In the genomic region with DNA sequence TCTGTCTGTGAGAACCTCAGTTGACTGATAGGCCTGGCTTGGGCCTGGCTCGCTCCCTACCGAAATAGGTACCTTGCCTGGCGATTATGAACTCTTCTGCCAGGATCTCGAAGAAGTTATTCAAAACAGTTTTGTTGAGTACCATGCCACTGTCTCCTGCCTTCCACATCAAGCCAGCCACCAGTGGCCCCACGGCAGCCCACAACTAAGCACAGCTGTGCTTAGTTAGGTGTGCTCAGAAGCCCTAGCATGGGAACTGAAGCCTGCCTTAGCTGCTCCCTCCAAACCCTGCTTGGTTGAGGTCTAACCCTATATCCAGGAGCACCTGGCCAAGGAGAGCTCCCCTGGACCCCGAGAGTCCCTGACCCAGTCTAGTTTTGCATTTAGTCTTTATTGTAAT, we compare ENCODE assay signal across 17 mouse cellular contexts. TPM values are rescaled to one million over a fixed set of nuclear protein-coding genes. Genes with fewer than 3 reads are reported as not detected.
DNase-seq lines count a peak whose midpoint lies in the region; ATAC-seq and TF ChIP-seq lines count a peak whose summit lies in the region.
"Had no signal": no experiment of that assay in that cellular context is flagged by ENCODE, and none has a peak within 500 bp of the region (broad histone marks: within the 10 kb centered on the region; RNA-seq: fewer than 3 reads in every experiment).

No protein-coding gene starts in this region.

- no peaks in the 10 kb centered on the region for H3K27me3 ChIP-seq in heart, embryonic 13.5 days (replicated peaks)
- no peaks in the 10 kb centered on the region for H3K27me3 ChIP-seq in heart, embryonic 11.5 days (ENCODE audit: control insufficient read depth, insufficient read depth, low read length)
- no peaks in the 10 kb centered on the region for H3K27me3 ChIP-seq in thymus, adult 2 months (ENCODE audit: control insufficient read depth, insufficient read depth, low read length)
- H3K27me3 ChIP-seq: embryonic facial prominence, embryonic 12.5 days; forebrain, embryonic 13.5 days had no signal

- no peak overlapping the region for H3K27ac ChIP-seq in heart, embryonic 13.5 days (replicated peaks)
- no peak overlapping the region for H3K27ac ChIP-seq in heart, embryonic 11.5 days (ENCODE audit: low read depth, low read length)
- peak overlapping the region; percentile 50 for H3K27ac ChIP-seq in thymus, adult 2 months (ENCODE audit: control insufficient read depth, insufficient read depth, low read length)
- H3K27ac ChIP-seq: embryonic facial prominence, embryonic 12.5 days; forebrain, embryonic 13.5 days; gastrocnemius, adult 2 months; heart, embryonic 10.5 days; hindbrain, embryonic 10.5 days; hindbrain, embryonic 14.5 days had no signal

- TF ChIP-seq CTCF in thymus, adult 2 months (IDR thresholded peaks at IDR 0.05; ENCODE audit: borderline replicate concordance, control insufficient read depth, extremely low read depth, insufficient read depth, low read length, poor library complexity) = no peak

- no peak overlapping the region for H3K4me3 ChIP-seq in heart, embryonic 13.5 days
- H3K4me3 ChIP-seq in heart, embryonic 11.5 days (ENCODE audit: low read depth, low read length) = no peak overlapping the region
- H3K4me3 ChIP-seq in thymus, adult 2 months (ENCODE audit: control insufficient read depth, insufficient read depth, low read length) = no peak overlapping the region
- H3K4me3 ChIP-seq: embryonic facial prominence, embryonic 12.5 days; forebrain, embryonic 13.5 days; gastrocnemius, adult 2 months; heart, embryonic 10.5 days; hindbrain, embryonic 10.5 days had no signal

- DNase-seq in thymus, adult 2 months = no peak
- peak; percentile 64 for DNase-seq in thymus, postnatal 0 days (ENCODE audit: low spot score)
- DNase-seq in thymus, postnatal 36 days = peak; percentile 40 to 67
- no peak for DNase-seq in embryo, embryonic 10.5 days (ENCODE audit: low spot score)
- no peak for DNase-seq in embryo, embryonic 11 days
- DNase-seq: adrenal gland, adult 2 months; adrenal gland, postnatal 25 days; cerebellum, postnatal 36 days; gastrocnemius, adult 2 months; gastrocnemius, postnatal 25 days had no signal

- peaks cover 21% of the 10 kb centered on the region for H3K4me1 ChIP-seq in heart, embryonic 13.5 days
- peaks cover 4% of the 10 kb centered on the region; the same call in 1 of the 2 replicates for H3K4me1 ChIP-seq in heart, embryonic 11.5 days (ENCODE audit: control insufficient read depth, insufficient read depth, low read length)
- peaks cover 53% of the 10 kb centered on the region for H3K4me1 ChIP-seq in thymus, adult 2 months (replicated peaks; ENCODE audit: control insufficient read depth, insufficient read depth, low read length)

- no peak for TF ChIP-seq POLR2A in thymus, adult 2 months (IDR thresholded peaks at IDR 0.05; ENCODE audit: control insufficient read depth, extremely low read depth, insufficient read depth, low read length, poor library complexity)

- WGBS in heart, embryonic 13.5 days = 89% methylated on average over 6 of the region's 6 CpGs
- WGBS in heart, embryonic 11.5 days (ENCODE audit: insufficient replicate concordance) = 94% methylated on average over 6 of the region's 6 CpGs
- 26% methylated on average over 6 of the region's 6 CpGs for WGBS in thymus, adult 2 months

- H3K36me3 ChIP-seq in heart, embryonic 13.5 days = peaks cover 30% of the 10 kb centered on the region
- peaks cover 9% of the 10 kb centered on the region for H3K36me3 ChIP-seq in heart, embryonic 11.5 days (ENCODE audit: control insufficient read depth, insufficient read depth, low read length)
- no peaks in the 10 kb centered on the region for H3K36me3 ChIP-seq in thymus, adult 2 months (ENCODE audit: control insufficient read depth, insufficient read depth, low read length)

- H3K9ac ChIP-seq in heart, embryonic 13.5 days = 0 out of 2 replicates have a peak overlapping the region, but pooled peaks have one; percentile 5
- no peak overlapping the region for H3K9ac ChIP-seq in heart, embryonic 11.5 days (ENCODE audit: low read depth, low read length)
- H3K9ac ChIP-seq: embryonic facial prominence, embryonic 12.5 days; forebrain, embryonic 13.5 days; hindbrain, embryonic 14.5 days had no signal

- no peak overlapping the region for H3K4me2 ChIP-seq in heart, embryonic 13.5 days
- no peak overlapping the region for H3K4me2 ChIP-seq in heart, embryonic 11.5 days
- H3K4me2 ChIP-seq: embryonic facial prominence, embryonic 12.5 days; forebrain, embryonic 13.5 days; hindbrain, embryonic 14.5 days had no signal

- no peak for ATAC-seq in heart, embryonic 13.5 days (ENCODE audit: extremely low read depth, insufficient number of reproducible peaks, low FRiP score, low TSS enrichment)
- ATAC-seq in heart, embryonic 11.5 days (replicated peaks; ENCODE audit: insufficient number of reproducible peaks, low FRiP score, low TSS enrichment) = no peak
- ATAC-seq: forebrain, embryonic 13.5 days had no signal

- no peaks in the 10 kb centered on the region for H3K9me3 ChIP-seq in heart, embryonic 13.5 days
- no peaks in the 10 kb centered on the region for H3K9me3 ChIP-seq in heart, embryonic 11.5 days (replicated peaks; ENCODE audit: control insufficient read depth, low read length)
- H3K9me3 ChIP-seq: embryonic facial prominence, embryonic 12.5 days; forebrain, embryonic 13.5 days; heart, embryonic 10.5 days; hindbrain, embryonic 10.5 days had no signal

RNA-seq across cellular contexts. Expression of a gene that starts 2.8 kb away (rescaled TPM):
- polyA plus RNA-seq in heart, embryonic 13.5 days (2015; fragmentation: Nextera tagmentation; extraction: Ambion mirVana) = 1.5 and 1.7 TPM in 2 replicates
- 0.87 and 1.6 TPM in 2 replicates for polyA plus RNA-seq in heart, embryonic 11.5 days (2014; fragmentation: Nextera tagmentation; extraction: Ambion mirVana)
- polyA plus RNA-seq in thymus, adult 2 months (2012; rRNA removed) = 47.0 and 63.6 TPM in 2 replicates
- polyA plus RNA-seq in thymus, postnatal 0 days (2015; fragmentation: Nextera tagmentation; extraction: Ambion mirVana) = 4.6 and 5.6 TPM in 2 replicates

RNA-seq across cellular contexts. Expression of a gene that starts 3.0 kb away (rescaled TPM):
- polyA plus RNA-seq in heart, embryonic 13.5 days (2015; fragmentation: Nextera tagmentation; extraction: Ambion mirVana) = 8.7 and 9.1 TPM in 2 replicates
- polyA plus RNA-seq in heart, embryonic 11.5 days (2014; fragmentation: Nextera tagmentation; extraction: Ambion mirVana) = 6.5 and 6.9 TPM in 2 replicates
- 38.7 and 48.9 TPM in 2 replicates for polyA plus RNA-seq in thymus, adult 2 months (2012; rRNA removed)
- 34.2 and 35.2 TPM in 2 replicates for polyA plus RNA-seq in thymus, postnatal 0 days (2015; fragmentation: Nextera tagmentation; extraction: Ambion mirVana)

Comparison
In these comparisons a context has a peak if more than half of its experiments do, and no peak if none do; other contexts are left out.
1. DNase-seq: peak in thymus, postnatal 0 days (single experiment) and thymus, postnatal 36 days (2 of 2); none in thymus, adult 2 months (single experiment), embryo, embryonic 10.5 days (single experiment) and embryo, embryonic 11 days (single experiment).